Mouse (Mus musculus) forebrain, embryonic 16.5 days (tissue): Measurements from ENCODE around the gene Slc37a1. TPM values are rescaled to one million over a fixed set of nuclear protein-coding genes. Genes with fewer than 3 reads are reported as not detected.
"Not testable (repeated sequence)": the region's sequence is repeated elsewhere in the genome, so short reads cannot be mapped to it uniquely, and the experiment has no call there.

Experiments used
- ATAC-seq: fragments of 200-750 bp; cut with Nextera tagmentation; 2 replicates; pipeline ENCODE4 v1.8.0; 2017; ENCODE audit warnings: mild to moderate bottlenecking, moderate library complexity
- H3K27ac ChIP-seq: fragments of 300-500 bp; sonication (generic); 2 replicates; pipeline ENCODE4 v1.5.1; 2014; ENCODE audit warnings: low read length, control low read depth
- H3K27me3 ChIP-seq: fragments of 300-500 bp; sonication (generic); replicated peaks from 2 replicates; pipeline ENCODE4 v1.6.1; 2014; ENCODE audit warnings: low read length; ENCODE audit not compliant: control insufficient read depth, insufficient read depth
- H3K36me3 ChIP-seq: fragments of 300-500 bp; sonication (generic); 2 replicates; pipeline ENCODE4 v1.6.1; 2014; ENCODE audit not compliant: control insufficient read depth, insufficient read depth
- H3K4me1 ChIP-seq: fragments of 300-500 bp; sonication (generic); replicated peaks from 2 replicates; pipeline ENCODE4 v1.6.1; 2014; ENCODE audit warnings: low read length; ENCODE audit not compliant: control insufficient read depth, insufficient read depth
- H3K4me2 ChIP-seq: fragments of 300-500 bp; sonication (generic); 2 replicates; pipeline ENCODE4 v1.6.1; 2014; ENCODE audit warnings: mild to moderate bottlenecking, low read length, control low read depth
- H3K4me3 ChIP-seq: fragments of 300-500 bp; sonication (generic); replicated peaks from 2 replicates; pipeline ENCODE4 v1.5.1; 2014; ENCODE audit warnings: mild to moderate bottlenecking, low read length, control low read depth
- H3K9ac ChIP-seq: fragments of 300-500 bp; sonication (generic); replicated peaks from 2 replicates; pipeline ENCODE4 v1.6.1; 2014; ENCODE audit warnings: low read depth, low read length, control low read depth
- H3K9me3 ChIP-seq: fragments of 300-500 bp; sonication (generic); 2 replicates; pipeline ENCODE4 v1.6.1; 2016; ENCODE audit warnings: low read length; ENCODE audit not compliant: control insufficient read depth
- WGBS: fragments of 180-500 bp; shearing (Covaris S2); extraction: QIAGEN DNeasy Blood & Tissue Kit; methylation state at CpG from one replicate; pipeline ENCODE4 v1.1.7; 2014; 5-methylcytosine and 5-hydroxymethylcytosine counted together
- polyA plus RNA-seq: library from polyadenylated mRNA; unstranded; fragments of >200 nt; fragmentation: Nextera tagmentation; extraction: Ambion mirVana; gene quantifications from 2 replicates; pipeline ENCODE4 v1.2.1, GENCODE M21; 2015

The Slc37a1 gene
- polyA plus RNA-seq, 1 experiment from 2014 or later, result 14.2 TPM

DNA sequence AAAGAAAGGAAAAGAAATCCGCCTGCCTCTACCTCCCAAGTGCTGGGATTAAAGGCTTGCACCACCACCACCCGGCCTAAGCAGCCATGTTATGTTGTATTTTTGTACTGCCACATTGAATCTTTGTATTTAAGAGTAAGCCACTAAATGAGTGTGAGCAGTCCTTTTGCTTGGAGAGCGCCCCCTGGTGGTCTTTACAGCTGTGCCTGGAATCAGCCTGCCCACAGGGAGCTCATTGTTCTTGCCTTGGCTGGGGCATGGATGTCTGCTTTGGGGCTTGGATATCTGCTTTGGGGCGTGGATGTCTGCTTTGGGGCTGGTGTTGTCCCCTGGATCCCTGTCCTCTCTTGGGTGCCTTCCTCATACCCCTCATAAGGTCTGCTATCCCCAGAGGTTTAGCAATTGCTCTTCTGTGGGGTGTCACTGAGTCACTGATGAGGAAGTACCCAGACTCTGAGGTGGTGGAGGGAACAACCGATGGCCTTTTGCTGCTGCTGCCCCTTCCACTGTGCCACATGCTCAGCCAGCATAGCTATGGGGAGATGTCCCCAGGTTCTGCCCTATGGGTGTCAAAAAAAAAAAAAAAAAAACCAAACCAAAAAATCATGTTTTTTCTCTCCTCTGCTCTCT, 57.7 kb downstream of the Slc37a1 start:
- no peak for ATAC-seq
- 40% methylated on average over 5 of the region's 5 CpGs for WGBS

DNA sequence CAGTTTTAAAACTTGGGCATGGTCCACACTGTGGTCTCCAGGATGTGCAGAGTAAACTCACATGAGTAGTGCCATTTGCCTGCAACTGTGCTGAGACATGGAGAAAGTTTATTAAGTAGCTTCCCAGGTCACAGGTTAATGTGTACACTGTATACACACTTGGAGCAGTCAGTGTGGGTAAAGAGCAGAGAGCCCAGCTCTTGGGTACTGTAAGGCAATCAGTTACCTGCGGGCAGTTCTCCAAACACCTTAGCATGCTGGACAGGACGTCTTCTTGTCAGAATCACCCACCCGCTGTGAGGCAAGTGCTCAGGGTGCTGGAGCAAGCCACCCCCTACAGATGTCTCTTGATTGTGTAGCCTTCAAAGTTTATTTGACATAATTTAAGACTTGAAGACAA, 58.2 kb downstream of the Slc37a1 start:
- Histone ChIP-seq H3K27me3 (no peaks in the 10 kb centered on the region), H3K27ac (no peak overlapping the region), H3K4me1 (peaks cover 15% of the 10 kb centered on the region), H3K4me3 (no peak overlapping the region), H3K4me2 (no peak overlapping the region), H3K9me3 (no peaks in the 10 kb centered on the region), H3K36me3 (no peaks in the 10 kb centered on the region), H3K9ac (no peak overlapping the region)
- no peak for ATAC-seq
- WGBS, result 92% methylated on average over 3 of the region's 3 CpGs

More for the DNA sequence above, 57.7 kb downstream of the Slc37a1 start:
- Histone ChIP-seq H3K4me2 (no peak overlapping the region), H3K4me1 (peaks cover 11% of the 10 kb centered on the region), H3K9ac (no peak overlapping the region), H3K27me3 (no peaks in the 10 kb centered on the region), H3K4me3 (no peak overlapping the region), H3K27ac (no peak overlapping the region), H3K36me3 (no peaks in the 10 kb centered on the region), H3K9me3 (no peaks in the 10 kb centered on the region)

DNA sequence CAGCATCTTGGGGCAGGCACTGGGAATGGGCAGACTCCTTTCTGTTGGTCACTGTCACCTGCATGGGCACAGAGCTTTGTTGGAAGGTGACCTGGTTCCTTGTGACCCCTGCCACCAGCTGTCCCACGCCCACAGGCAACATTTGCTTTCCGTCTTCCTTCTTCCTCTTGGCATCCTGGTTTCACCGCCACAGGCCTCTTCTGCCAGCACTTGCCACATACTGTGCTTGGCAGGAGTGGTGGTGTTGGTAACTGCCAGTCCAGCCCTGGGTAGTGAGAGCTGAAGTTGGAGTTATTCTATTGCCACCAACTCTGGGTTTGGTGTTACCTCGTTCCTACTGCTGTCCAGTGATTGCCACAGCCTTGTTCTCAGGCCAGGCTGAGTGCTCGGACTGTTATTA, 61.5 kb downstream of the Slc37a1 start:
- Histone ChIP-seq H3K4me1 (peaks cover 16% of the 10 kb centered on the region), H3K27me3 (no peaks in the 10 kb centered on the region), H3K27ac (no peak overlapping the region), H3K4me2 (no peak overlapping the region), H3K9ac (no peak overlapping the region), H3K4me3 (no peak overlapping the region), H3K36me3 (no peaks in the 10 kb centered on the region), H3K9me3 (no peaks in the 10 kb centered on the region)
- 76% methylated on average over 5 of the region's 5 CpGs for WGBS
- no peak for ATAC-seq

DNA sequence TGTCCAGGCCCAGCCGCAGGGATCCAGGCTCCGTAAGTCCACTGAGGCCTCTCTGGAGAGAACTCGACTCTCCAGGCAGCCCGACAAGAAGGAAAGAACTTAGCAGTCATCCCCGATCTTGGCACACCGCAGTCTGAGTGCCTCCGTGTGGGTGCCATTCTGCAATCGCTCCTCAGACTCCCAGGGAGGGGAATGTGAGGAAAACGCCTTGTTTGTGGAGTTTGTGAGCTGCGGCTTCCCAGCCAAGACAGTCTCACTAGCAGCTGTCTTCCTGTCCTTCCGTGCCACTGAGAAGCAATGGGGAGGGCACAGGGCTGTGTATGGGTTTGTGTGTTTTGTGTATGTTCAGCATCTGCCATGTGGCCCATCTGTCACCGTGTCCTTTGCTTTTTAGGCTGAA, 62.8 kb downstream of the Slc37a1 start:
- H3K9me3 ChIP-seq, result no peaks in the 10 kb centered on the region
- H3K27me3 ChIP-seq, result no peaks in the 10 kb centered on the region
- H3K36me3 ChIP-seq, result no peaks in the 10 kb centered on the region
- peak overlapping the region; percentile 55 for H3K27ac ChIP-seq
- no peak overlapping the region for H3K9ac ChIP-seq
- ATAC-seq, result no peak
- no peak overlapping the region for H3K4me2 ChIP-seq
- H3K4me3 ChIP-seq, result no peak overlapping the region
- 62% methylated on average over 12 of the region's 12 CpGs for WGBS
- peaks cover 19% of the 10 kb centered on the region for H3K4me1 ChIP-seq

DNA sequence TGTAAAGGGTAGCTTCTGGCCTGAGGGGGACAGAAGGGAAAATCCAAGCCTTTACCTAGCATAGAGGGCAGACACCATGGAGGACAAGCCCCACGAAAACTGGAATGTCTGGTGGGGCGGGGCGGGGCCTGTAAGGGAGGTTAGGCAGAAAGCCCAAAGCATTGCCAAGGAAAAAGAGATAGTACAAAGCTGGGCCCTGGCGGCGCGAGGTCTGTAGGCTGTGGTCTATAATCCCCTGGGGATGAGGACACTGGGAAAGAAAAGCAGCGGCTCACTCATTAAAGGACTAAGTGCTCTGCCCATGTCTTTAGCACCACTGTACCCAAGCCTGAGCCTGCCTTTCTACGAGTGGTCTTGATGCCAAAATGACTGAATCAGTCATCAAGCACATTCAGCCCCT, 65.4 kb downstream of the Slc37a1 start:
- Histone ChIP-seq H3K9ac (no peak overlapping the region), H3K4me1 (peaks cover 26% of the 10 kb centered on the region), H3K27ac (no peak overlapping the region), H3K27me3 (no peaks in the 10 kb centered on the region), H3K4me2 (no peak overlapping the region), H3K9me3 (no peaks in the 10 kb centered on the region), H3K4me3 (no peak overlapping the region), H3K36me3 (no peaks in the 10 kb centered on the region)
- no peak for ATAC-seq
- 36% methylated on average over 8 of the region's 8 CpGs for WGBS

DNA sequence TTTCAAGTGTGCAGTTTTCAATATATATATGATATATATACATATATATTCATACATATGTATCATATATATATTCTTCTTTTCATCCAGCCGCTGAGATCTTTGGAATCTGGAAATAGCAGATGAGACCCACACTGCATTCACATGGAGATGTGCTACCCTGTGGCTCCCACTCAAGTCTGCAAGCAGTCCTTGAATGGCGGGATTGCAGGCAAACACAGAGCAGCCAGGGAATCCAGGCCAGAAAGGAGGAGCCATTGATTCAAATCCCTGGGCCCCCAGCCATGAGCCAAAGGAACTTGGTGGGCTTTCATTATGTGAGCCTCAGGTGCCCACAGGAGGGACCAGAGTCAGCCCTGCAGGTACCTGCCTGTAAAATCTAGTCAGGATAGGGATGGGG, 66.7 kb downstream of the Slc37a1 start:
- Histone ChIP-seq H3K4me1 (peaks cover 25% of the 10 kb centered on the region), H3K27me3 (no peaks in the 10 kb centered on the region), H3K4me2 (no peak overlapping the region), H3K9ac (no peak overlapping the region), H3K36me3 (no peaks in the 10 kb centered on the region), H3K27ac (no peak overlapping the region), H3K4me3 (no peak overlapping the region), H3K9me3 (no peaks in the 10 kb centered on the region)
- WGBS, result 52% methylated on average over 2 of the region's 2 CpGs
- no peak for ATAC-seq

DNA sequence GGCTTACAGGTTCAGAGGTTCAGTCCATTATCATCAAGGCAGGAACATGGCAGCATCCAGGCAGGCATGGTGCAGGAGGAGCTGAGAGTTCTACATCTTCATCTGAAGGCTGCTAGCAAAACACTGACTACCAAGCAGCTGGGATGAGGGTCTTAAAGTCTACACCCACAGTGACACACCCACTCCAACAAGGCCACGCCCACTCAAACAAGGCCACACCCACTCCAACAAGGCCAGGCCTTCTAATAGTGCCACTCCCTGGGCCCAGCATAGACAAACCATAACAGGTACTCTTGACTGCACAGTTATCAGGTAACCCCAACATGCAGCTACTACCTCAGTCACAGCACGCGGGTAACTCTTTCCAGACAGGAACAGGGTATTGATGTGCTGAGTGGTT, 68.1 kb downstream of the Slc37a1 start:
- H3K9me3 ChIP-seq, H3K27ac ChIP-seq, H3K4me2 ChIP-seq, H3K4me3 ChIP-seq, H3K36me3 ChIP-seq, H3K9ac ChIP-seq, H3K27me3 ChIP-seq, ATAC-seq: not testable (repeated sequence)
- peaks cover 12% of the 10 kb centered on the region for H3K4me1 ChIP-seq
- 68% methylated on average over 3 of the region's 3 CpGs for WGBS

DNA sequence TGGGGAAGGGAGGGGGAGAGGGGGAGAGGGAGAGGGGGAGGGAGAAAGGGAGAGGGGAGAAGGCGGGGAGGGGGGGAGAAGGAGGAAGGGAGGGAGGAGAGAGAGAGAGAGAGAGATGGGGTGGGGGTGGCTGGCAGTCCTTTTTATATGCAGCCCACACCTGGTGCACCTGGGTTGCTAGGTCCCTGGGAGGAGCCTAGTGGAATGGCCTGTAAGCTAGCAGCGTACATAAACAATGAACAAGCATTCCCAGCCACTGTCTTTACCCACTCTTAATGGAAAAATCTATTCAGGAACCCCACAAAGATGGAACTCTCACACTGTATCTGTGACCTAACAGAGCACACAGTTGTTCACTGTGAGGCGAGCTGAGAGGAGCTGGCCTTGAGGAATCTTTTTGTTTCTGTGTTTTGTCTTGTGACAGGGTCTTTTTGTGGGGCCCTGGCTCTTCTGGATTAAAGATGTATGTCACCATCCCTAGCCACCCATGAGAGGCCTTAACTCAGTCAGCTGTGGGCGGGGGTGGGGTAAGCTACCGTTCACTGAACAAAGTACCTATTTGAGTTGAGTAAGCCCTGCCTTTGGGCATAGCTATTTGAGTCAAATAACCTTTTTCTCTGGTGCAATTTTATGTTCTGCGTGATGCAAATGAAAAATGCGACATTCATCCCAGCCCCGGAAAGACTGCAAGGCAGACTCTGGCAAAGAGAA, 69.4 kb downstream of the Slc37a1 start:
- Histone ChIP-seq H3K9ac (0 out of 2 replicates have a peak overlapping the region, but pooled peaks have one; percentile 2), H3K4me3 (no peak overlapping the region), H3K36me3 (no peaks in the 10 kb centered on the region), H3K4me1 (peaks cover 18% of the 10 kb centered on the region), H3K27ac (peak overlapping the region; percentile 18; the same call in 1 of the 2 replicates), H3K9me3 (no peaks in the 10 kb centered on the region), H3K27me3 (no peaks in the 10 kb centered on the region), H3K4me2 (no peak overlapping the region)
- ATAC-seq, result no peak
- 36% methylated on average over 8 of the region's 8 CpGs for WGBS

DNA sequence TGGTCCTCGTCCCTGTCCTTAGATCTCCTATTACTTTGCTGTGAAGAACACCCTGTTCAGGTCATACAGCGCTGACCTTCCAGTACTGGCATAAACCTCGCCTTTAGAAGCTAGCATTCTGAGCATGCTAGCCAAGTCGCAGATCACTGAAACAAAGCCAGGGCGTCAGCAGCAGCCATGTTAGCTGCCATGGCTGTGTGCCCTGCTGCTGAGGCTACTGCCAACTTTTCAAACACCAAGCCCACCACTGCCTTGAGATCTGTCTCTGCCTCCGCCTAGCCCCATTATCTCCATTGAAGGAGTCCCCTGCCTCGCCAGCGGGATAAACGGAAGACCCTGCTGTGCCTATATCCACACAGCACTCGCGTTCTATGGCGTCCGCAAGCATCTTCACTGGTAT, 74.0 kb downstream of the Slc37a1 start:
- ATAC-seq, result peak; percentile 63
- WGBS, result 58% methylated on average over 13 of the region's 13 CpGs
- no peaks in the 10 kb centered on the region for H3K9me3 ChIP-seq
- H3K4me1 ChIP-seq, result peaks cover 25% of the 10 kb centered on the region
- H3K27me3 ChIP-seq, result no peaks in the 10 kb centered on the region
- no peaks in the 10 kb centered on the region for H3K36me3 ChIP-seq
- H3K4me3 ChIP-seq, result no peak overlapping the region
- no peak overlapping the region; the same call in 1 of the 2 replicates for H3K4me2 ChIP-seq
- H3K27ac ChIP-seq, result no peak overlapping the region
- H3K9ac ChIP-seq, result no peak overlapping the region
